Mouse (Mus musculus) small intestine, adult 2 months (tissue): ENCODE results near the gene Zfp36.

ENCODE experiments used
- CTCF ChIP-seq: fragments of 200-500 bp; IDR thresholded peaks from 2 replicates; pipeline ENCODE4 v1.5.1; 2012; ENCODE audit warnings: low read depth, mild to moderate bottlenecking, control low read depth, inconsistent platforms, low read length, moderate library complexity, mixed read lengths; ENCODE audit not compliant: insufficient replicate concordance, insufficient read length; ENCODE audit errors: extremely low read depth
- POLR2A ChIP-seq: fragments of 200-500 bp; IDR thresholded peaks from 2 replicates; pipeline ENCODE4 v1.6.1; 2012; ENCODE audit warnings: low read depth, mild to moderate bottlenecking, control low read depth, inconsistent platforms, low read length, moderate library complexity

DNA sequence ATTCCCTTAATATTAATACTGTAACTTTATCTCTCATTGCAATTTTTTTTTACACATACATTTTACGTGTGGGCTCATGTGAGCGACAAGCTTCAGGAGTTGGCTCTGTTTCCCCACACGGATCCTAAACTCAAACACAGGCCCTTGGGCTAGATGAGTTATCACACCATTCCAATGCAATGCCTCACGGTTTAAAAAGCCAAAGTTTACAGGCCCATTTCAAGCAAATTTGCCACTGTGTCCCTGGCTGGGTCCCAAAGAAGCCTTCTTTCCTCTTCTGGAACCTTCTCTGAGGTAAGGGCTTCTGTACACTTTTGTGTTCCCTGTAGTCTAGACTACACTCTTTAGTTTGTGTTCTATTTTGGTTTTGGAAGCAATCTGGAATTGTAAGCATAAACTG, 45.5 kb downstream of the Zfp36 start:
- TF ChIP-seq CTCF, result no peak
- no peak for TF ChIP-seq POLR2A
